Mouse (Mus musculus): ENCODE data around the gene Tcf7l1. TPM values are rescaled to one million over a fixed set of nuclear protein-coding genes. Genes with fewer than 3 reads are reported as not detected.

The Tcf7l1 gene
- total RNA-seq, 1 experiment from 2014 or later = not detected

DNA sequence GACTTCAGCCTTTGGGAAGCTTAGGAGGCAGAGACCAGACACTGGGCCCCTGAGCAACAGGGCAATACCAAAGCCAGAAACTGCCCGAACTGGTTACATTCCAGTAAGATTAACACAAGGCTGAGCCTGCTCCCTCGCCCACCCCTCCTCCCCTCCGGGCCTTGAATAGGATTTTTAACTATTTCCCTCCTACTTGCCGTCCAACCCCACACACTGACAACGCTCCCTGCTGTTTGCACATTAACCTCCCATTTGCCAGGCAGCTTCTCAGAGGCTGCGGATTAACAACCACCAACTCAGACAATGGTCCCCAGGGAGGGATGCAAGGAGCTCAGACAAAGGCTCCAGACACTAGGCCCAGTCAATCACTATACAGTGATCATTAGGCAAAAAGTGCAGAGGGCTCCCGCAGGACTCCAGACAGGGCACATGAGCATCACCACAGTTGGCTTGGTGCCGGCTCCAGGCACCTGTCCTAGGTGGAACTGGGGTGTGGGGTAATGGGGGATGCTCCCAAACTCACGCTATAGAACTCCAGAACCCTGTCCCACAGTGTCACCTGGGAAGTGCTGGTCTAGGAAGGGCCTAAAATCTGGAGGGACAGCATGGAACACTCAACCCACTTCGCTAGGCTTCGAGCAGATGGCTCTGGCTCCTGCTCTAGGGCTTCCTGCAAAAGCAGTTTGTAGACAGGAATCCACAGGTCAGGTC lies 111.4 kb downstream of the Tcf7l1 start:
- no peak for ATAC-seq (replicated peaks; ENCODE audit: low read depth, poor library complexity, severe bottlenecking)

GRCm38 (mm10) chr6:72677079-72677478 lies 112.0 kb downstream of the Tcf7l1 start:
- ATAC-seq (replicated peaks; ENCODE audit: low read depth, poor library complexity, severe bottlenecking) = no peak

DNA sequence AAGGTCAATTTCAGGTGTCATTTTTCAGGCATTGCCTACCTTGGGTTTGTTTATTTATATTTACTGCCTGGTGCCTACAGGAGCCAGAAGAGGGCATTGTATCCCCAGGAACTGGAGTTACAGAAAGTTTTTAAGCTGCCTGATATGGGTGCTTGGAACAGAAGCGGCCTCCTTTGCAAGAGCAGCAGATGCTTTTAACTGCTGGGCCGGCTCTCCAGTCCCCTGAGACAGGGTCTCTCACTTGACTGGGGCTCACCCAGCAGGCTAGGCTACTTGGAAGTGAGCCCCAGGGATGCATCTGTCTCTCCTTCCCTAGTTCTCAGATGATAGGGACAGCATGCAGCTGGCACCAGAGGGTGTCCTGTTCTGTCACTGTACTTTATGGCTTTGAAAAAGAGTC lies 112.7 kb downstream of the Tcf7l1 start:
- ATAC-seq (replicated peaks; ENCODE audit: low read depth, poor library complexity, severe bottlenecking) = no peak

DNA sequence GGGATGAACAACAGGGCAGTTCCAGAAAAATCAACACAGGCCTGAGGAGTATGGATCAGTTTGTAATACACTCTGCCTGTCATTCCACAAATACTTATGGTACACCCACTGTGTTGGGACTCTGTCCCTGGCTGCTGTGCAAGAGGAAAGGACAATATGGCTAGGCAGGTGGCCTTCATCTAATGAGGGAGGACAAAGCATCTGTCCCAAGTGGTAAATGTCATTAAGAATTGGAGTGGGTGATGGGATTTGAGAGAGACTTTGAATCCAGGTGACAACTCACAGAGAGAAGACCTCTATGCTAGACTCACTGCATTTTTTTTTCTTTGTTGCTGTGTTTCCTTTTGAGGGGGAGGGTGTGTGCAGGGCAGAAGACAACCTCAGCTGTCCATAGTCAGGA lies 115.3 kb downstream of the Tcf7l1 start:
- ATAC-seq (replicated peaks; ENCODE audit: low read depth, poor library complexity, severe bottlenecking) = no peak

GRCm38 (mm10) chr6:72671129-72671528 lies 117.9 kb downstream of the Tcf7l1 start:
- ATAC-seq (replicated peaks; ENCODE audit: low read depth, poor library complexity, severe bottlenecking) = no peak

DNA sequence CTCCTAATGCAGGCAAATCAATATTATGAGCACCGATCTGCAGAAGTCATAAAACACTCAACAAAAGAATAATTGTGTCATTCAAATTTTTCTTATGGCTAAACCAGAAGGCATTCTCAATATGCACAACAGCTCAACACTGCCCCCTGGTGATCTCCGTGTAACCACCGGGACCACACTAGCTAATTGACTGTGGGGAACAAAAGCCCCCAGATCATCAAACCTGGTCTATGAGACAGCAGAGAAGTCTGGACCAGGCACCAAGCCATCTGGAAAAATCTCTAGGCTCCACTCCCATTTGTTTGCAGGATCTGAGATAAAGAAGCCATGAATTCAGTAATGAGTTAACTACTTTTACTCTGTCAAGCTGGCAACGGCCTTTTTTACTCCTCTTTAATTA lies 122.0 kb downstream of the Tcf7l1 start:
- ATAC-seq (replicated peaks; ENCODE audit: low read depth, poor library complexity, severe bottlenecking) = peak; percentile 74; the same call in 1 of the 2 replicates

GRCm38 (mm10) chr6:72664290-72664689 lies 124.8 kb downstream of the Tcf7l1 start:
- no peak for ATAC-seq (replicated peaks; ENCODE audit: low read depth, poor library complexity, severe bottlenecking)

DNA sequence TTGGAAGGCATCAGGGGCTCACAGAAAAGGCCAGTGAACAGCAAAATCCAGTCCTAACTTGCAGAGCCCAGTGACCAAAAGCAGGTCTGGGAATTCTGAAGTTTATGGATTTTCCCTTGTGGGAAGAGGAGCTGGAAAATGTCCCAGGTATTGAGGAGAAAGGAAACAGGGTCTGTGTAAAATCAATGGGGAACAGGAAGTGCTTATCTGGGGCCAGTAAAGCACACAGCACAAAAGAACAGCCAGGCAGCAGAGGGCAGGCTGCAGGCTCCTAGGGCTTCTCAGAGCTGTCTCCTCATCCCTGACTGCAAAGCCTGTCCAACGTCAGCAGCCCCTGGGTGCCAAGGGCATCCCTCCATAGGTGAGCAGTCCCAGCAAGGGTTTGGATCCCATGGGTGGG lies 126.1 kb downstream of the Tcf7l1 start:
- peak; percentile 46 for ATAC-seq (replicated peaks; ENCODE audit: low read depth, poor library complexity, severe bottlenecking)

GRCm38 (mm10) chr6:72660391-72660720 lies 128.7 kb downstream of the Tcf7l1 start:
- ATAC-seq (replicated peaks; ENCODE audit: low read depth, poor library complexity, severe bottlenecking) = no peak

GRCm38 (mm10) chr6:72659717-72660390 lies 129.2 kb downstream of the Tcf7l1 start:
- peak; percentile 85 for ATAC-seq (replicated peaks; ENCODE audit: low read depth, poor library complexity, severe bottlenecking)

GRCm38 (mm10) chr6:72658006-72658405 lies 131.0 kb downstream of the Tcf7l1 start:
- no peak for ATAC-seq (replicated peaks; ENCODE audit: low read depth, poor library complexity, severe bottlenecking)

- ATAC-seq (replicated peaks; ENCODE audit: low read depth, poor library complexity, severe bottlenecking) = no peak
These were observed 133.0 kb downstream of the Tcf7l1 start for GRCm38 (mm10) chr6:72656053-72656442.

GRCm38 (mm10) chr6:72655309-72656052 lies 133.6 kb downstream of the Tcf7l1 start:
- no peak for ATAC-seq (replicated peaks; ENCODE audit: low read depth, poor library complexity, severe bottlenecking)

DNA sequence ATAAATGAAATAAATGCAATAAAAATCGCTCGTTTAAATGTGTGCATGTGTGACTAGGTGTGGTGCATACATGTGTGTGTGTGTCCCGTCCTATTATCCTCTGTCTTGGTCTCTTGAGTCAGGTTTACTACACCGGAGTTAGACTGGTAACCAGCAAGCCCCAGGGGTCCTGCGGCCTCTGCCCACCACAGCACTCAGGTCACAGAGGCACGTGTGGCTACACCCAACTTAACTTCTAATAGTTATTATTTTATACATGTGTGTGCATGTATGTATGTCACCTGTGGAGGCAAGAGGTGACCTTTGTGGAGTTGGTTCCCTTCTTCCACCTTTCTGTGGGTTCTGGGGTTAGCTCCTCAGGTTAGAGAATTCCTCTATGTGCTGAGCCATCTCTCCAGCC lies 134.7 kb downstream of the Tcf7l1 start:
- ATAC-seq (replicated peaks; ENCODE audit: low read depth, poor library complexity, severe bottlenecking) = no peak

DNA sequence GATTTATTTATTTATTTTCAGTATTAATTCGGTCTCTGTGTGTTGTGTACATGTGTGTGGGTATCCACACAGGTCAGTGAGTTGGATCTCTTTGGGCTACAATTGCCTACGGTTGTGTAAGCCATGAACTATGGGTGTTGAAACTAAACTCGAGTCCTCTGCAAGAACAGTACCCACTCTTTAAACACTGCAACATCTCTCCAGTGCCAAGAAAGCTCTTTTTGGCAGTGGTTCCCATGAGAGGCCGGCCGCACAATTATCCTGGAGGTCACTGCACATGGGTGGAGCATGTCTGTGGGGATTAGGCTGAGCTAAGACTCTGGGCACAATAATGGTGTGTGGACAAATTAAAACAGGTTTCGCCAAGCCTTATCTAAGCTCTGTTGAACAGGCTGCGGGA lies 135.6 kb downstream of the Tcf7l1 start:
- no peak for ATAC-seq (replicated peaks; ENCODE audit: low read depth, poor library complexity, severe bottlenecking)

GRCm38 (mm10) chr6:72650338-72650851 lies 138.7 kb downstream of the Tcf7l1 start:
- no peak for ATAC-seq (replicated peaks; ENCODE audit: low read depth, poor library complexity, severe bottlenecking)

- ATAC-seq (replicated peaks; ENCODE audit: low read depth, poor library complexity, severe bottlenecking) = no peak
These were observed 141.0 kb downstream of the Tcf7l1 start for GRCm38 (mm10) chr6:72648002-72648595.

- ATAC-seq (replicated peaks; ENCODE audit: low read depth, poor library complexity, severe bottlenecking) = peak; percentile 93
These were observed 141.7 kb downstream of the Tcf7l1 start for GRCm38 (mm10) chr6:72647383-72647820.

DNA sequence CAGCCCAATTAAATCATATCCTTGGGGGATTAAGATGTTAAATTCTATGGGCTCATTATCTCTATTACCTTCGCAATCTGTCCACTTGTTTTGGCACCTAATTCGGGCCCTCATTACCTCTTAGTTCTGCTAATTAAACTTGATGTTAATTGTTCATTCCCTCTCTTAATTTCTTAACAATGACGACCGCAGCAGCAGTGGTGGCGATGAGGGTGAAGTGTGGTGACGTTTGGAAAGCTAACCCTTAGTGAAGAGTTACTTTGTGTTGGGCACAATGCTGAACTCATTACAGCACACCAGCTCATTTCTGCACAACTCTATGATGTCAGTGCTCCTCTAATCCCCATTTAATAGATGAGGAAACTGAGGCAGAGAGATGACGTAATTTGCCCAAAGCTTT lies 143.7 kb downstream of the Tcf7l1 start:
- no peak for ATAC-seq (replicated peaks; ENCODE audit: low read depth, poor library complexity, severe bottlenecking)

DNA sequence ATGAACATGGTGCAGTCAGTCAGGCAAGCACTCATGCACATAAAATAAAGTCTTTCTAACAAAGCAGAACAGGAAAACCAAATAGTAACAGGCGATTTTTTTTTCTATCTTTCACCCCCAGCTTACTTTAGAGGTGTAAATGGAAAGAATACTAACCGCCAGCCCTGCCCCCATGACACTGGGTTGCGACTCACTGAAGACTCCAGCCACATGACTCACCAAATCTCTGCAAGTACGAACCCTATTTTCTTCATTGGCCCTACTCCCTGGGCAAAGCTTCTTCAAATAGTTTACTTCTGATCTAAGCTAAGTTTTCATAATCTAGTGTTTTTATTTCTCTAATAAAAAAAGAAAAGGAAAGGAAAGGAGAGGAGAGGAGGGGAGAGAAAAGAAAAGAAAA lies 144.5 kb downstream of the Tcf7l1 start:
- ATAC-seq (replicated peaks; ENCODE audit: low read depth, poor library complexity, severe bottlenecking) = no peak
